Mouse (Mus musculus) brain, embryonic 14.5 days (tissue): Measurements from ENCODE around the gene Bace1.

ENCODE experiments used
- CTCF ChIP-seq: fragments of 200-500 bp; IDR thresholded peaks from 2 replicates; pipeline ENCODE4 v1.5.1; 2012; ENCODE audit warnings: inconsistent platforms, mild to moderate bottlenecking, moderate library complexity, borderline replicate concordance; ENCODE audit not compliant: insufficient read depth, insufficient read length; ENCODE audit errors: extremely low read depth
- POLR2A ChIP-seq: fragments of 200-500 bp; IDR thresholded peaks from 2 replicates; pipeline ENCODE4 v1.6.1; 2012; ENCODE audit warnings: mild to moderate bottlenecking, inconsistent platforms, borderline replicate concordance; ENCODE audit not compliant: poor library complexity, insufficient read depth, insufficient read length, severe bottlenecking; ENCODE audit errors: extremely low read depth

DNA sequence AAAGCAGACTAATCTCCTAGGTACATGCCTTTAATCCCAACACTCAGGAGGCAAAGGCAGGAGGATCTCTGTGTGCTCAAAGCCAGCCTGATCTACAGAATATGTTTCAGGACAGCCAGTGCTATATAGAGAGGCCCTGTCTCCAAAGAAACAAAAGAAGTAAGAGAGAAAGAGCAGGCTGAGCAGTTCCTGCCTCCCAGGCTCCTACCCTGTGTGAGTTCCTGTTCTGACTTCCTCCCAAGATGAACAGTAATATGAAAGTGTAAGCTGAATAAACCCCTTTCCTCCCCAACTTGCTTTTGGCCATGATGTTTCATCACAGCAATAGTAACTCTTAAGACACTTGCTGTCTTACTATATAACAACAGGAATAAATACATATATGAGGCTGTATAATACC, 55.3 kb downstream of the Bace1 start:
- TF ChIP-seq CTCF = no peak
- no peak for TF ChIP-seq POLR2A
